Mouse (Mus musculus): ENCODE data around the gene Pinlyp. TPM values are rescaled to one million over a fixed set of nuclear protein-coding genes. Genes with fewer than 3 reads are reported as not detected.

Pinlyp gene
- total and polyA plus RNA-seq, 2 experiments from 2014 or later, result not detected

GRCm38 (mm10) chr7:24530062-24530931, 15.6 kb downstream of the Pinlyp start, which contains the start of gene Irgq:
Gene Irgq (plus strand): TSS chr7:24530689.
- Histone ChIP-seq H3K9me3 (replicated peaks; ENCODE audit: control insufficient read depth, low read length) (no peaks in the 10 kb centered on the region), H3K4me1 (ENCODE audit: control insufficient read depth, insufficient read depth) (peaks cover 10% of the 10 kb centered on the region), H3K27me3 (ENCODE audit: control insufficient read depth, insufficient read depth, low read length) (no peaks in the 10 kb centered on the region), H3K9ac (replicated peaks; ENCODE audit: low read depth, low read length) (peak within 1 kb of the TSS; percentile 79), H3K36me3 (replicated peaks; ENCODE audit: control insufficient read depth, insufficient read depth, low read length) (peaks cover 24% of the 10 kb centered on the region), H3K4me3 (ENCODE audit: low read depth, low read length) (peak within 1 kb of the TSS; percentile 71), H3K27ac (ENCODE audit: low read depth) (peak within 1 kb of the TSS; percentile 96), H3K4me2 (ENCODE audit: low read depth, low read length) (peak within 1 kb of the TSS; percentile 95)
- ATAC-seq (ENCODE audit: insufficient read depth, low read depth) (peak; percentile 94), DNase-seq (ENCODE audit: low spot score) (peak; percentile 99)
- under 1% methylated on average over 44 of the region's 44 CpGs for WGBS
- TF ChIP-seq EP300 (IDR thresholded peaks at IDR 0.05; ENCODE audit: low read depth), result 0 out of 2 replicates have a peak, but pooled peaks have one; percentile 74
- no peak for TF ChIP-seq CTCF (IDR thresholded peaks at IDR 0.05; ENCODE audit: low read depth)

GRCm38 (mm10) chr7:24529580-24529979, 16.3 kb downstream of the Pinlyp start:
- WGBS, result 57% methylated on average over 11 of the region's 11 CpGs
- peak overlapping the region; percentile 96 for H3K27ac ChIP-seq (ENCODE audit: low read depth)

GRCm38 (mm10) chr7:24528861-24529260, 17.1 kb downstream of the Pinlyp start:
- H3K9ac ChIP-seq (replicated peaks; ENCODE audit: low read depth, low read length), result no peak overlapping the region
- no peaks in the 10 kb centered on the region for H3K9me3 ChIP-seq (replicated peaks; ENCODE audit: control insufficient read depth, low read length)
- WGBS, result 74% methylated on average over 11 of the region's 11 CpGs
- peaks cover 10% of the 10 kb centered on the region for H3K4me1 ChIP-seq (ENCODE audit: control insufficient read depth, insufficient read depth)
- H3K27me3 ChIP-seq (ENCODE audit: control insufficient read depth, insufficient read depth, low read length), result no peaks in the 10 kb centered on the region
- no peak overlapping the region for H3K27ac ChIP-seq (ENCODE audit: low read depth)
- DNase-seq (ENCODE audit: low spot score), result no peak
- peaks cover 10% of the 10 kb centered on the region for H3K36me3 ChIP-seq (replicated peaks; ENCODE audit: control insufficient read depth, insufficient read depth, low read length)
- ATAC-seq (ENCODE audit: insufficient read depth, low read depth), result no peak
- no peak overlapping the region for H3K4me3 ChIP-seq (ENCODE audit: low read depth, low read length)
- no peak for TF ChIP-seq EP300 (IDR thresholded peaks at IDR 0.05; ENCODE audit: low read depth)
- TF ChIP-seq CTCF (IDR thresholded peaks at IDR 0.05; ENCODE audit: low read depth), result no peak
- no peak overlapping the region for H3K4me2 ChIP-seq (ENCODE audit: low read depth, low read length)

More at GRCm38 (mm10) chr7:24529580-24529979, 16.3 kb downstream of the Pinlyp start:
- ATAC-seq (ENCODE audit: insufficient read depth, low read depth) (no peak), DNase-seq (ENCODE audit: low spot score) (no peak)
- H3K4me2 ChIP-seq (ENCODE audit: low read depth, low read length), result peak overlapping the region; percentile 95
- H3K9me3 ChIP-seq (replicated peaks; ENCODE audit: control insufficient read depth, low read length), result no peaks in the 10 kb centered on the region
- peak overlapping the region; percentile 71 for H3K4me3 ChIP-seq (ENCODE audit: low read depth, low read length)
- TF ChIP-seq EP300 (IDR thresholded peaks at IDR 0.05; ENCODE audit: low read depth) (no peak), CTCF (IDR thresholded peaks at IDR 0.05; ENCODE audit: low read depth) (no peak)
- H3K27me3 ChIP-seq (ENCODE audit: control insufficient read depth, insufficient read depth, low read length), result no peaks in the 10 kb centered on the region
- peak overlapping the region; percentile 78 for H3K9ac ChIP-seq (replicated peaks; ENCODE audit: low read depth, low read length)
- H3K36me3 ChIP-seq (replicated peaks; ENCODE audit: control insufficient read depth, insufficient read depth, low read length), result peaks cover 17% of the 10 kb centered on the region
- peaks cover 10% of the 10 kb centered on the region for H3K4me1 ChIP-seq (ENCODE audit: control insufficient read depth, insufficient read depth)

- Histone ChIP-seq H3K27me3 (ENCODE audit: control insufficient read depth, insufficient read depth, low read length) (no peaks in the 10 kb centered on the region), H3K4me1 (ENCODE audit: control insufficient read depth, insufficient read depth) (peaks cover 7% of the 10 kb centered on the region), H3K9me3 (replicated peaks; ENCODE audit: control insufficient read depth, low read length) (no peaks in the 10 kb centered on the region), H3K27ac (ENCODE audit: low read depth) (no peak overlapping the region), H3K4me3 (ENCODE audit: low read depth, low read length) (no peak overlapping the region), H3K4me2 (ENCODE audit: low read depth, low read length) (no peak overlapping the region), H3K36me3 (replicated peaks; ENCODE audit: control insufficient read depth, insufficient read depth, low read length) (no peaks in the 10 kb centered on the region), H3K9ac (replicated peaks; ENCODE audit: low read depth, low read length) (no peak overlapping the region)
- 77% methylated on average over 12 of the region's 12 CpGs for WGBS
- ATAC-seq (ENCODE audit: insufficient read depth, low read depth) (no peak), DNase-seq (ENCODE audit: low spot score) (no peak)
- no peak for TF ChIP-seq EP300 (IDR thresholded peaks at IDR 0.05; ENCODE audit: low read depth)
Observed at GRCm38 (mm10) chr7:24525686-24526420, 20.1 kb downstream of the Pinlyp start.

GRCm38 (mm10) chr7:24524978-24525377, 20.9 kb downstream of the Pinlyp start:
- DNase-seq (ENCODE audit: low spot score) (no peak), ATAC-seq (ENCODE audit: insufficient read depth, low read depth) (no peak)
- 73% methylated on average over 6 of the region's 6 CpGs for WGBS
- Histone ChIP-seq H3K4me3 (ENCODE audit: low read depth, low read length) (no peak overlapping the region), H3K27me3 (ENCODE audit: control insufficient read depth, insufficient read depth, low read length) (no peaks in the 10 kb centered on the region), H3K27ac (ENCODE audit: low read depth) (no peak overlapping the region), H3K4me1 (ENCODE audit: control insufficient read depth, insufficient read depth) (peaks cover 7% of the 10 kb centered on the region), H3K4me2 (ENCODE audit: low read depth, low read length) (no peak overlapping the region), H3K9me3 (replicated peaks; ENCODE audit: control insufficient read depth, low read length) (no peaks in the 10 kb centered on the region), H3K9ac (replicated peaks; ENCODE audit: low read depth, low read length) (no peak overlapping the region), H3K36me3 (replicated peaks; ENCODE audit: control insufficient read depth, insufficient read depth, low read length) (no peaks in the 10 kb centered on the region)
- TF ChIP-seq CTCF (IDR thresholded peaks at IDR 0.05; ENCODE audit: low read depth) (no peak), EP300 (IDR thresholded peaks at IDR 0.05; ENCODE audit: low read depth) (no peak)
